Mouse (Mus musculus) hindbrain, embryonic 14.5 days (tissue): ENCODE results near the gene Boll. TPM values are rescaled to one million over a fixed set of nuclear protein-coding genes. Genes with fewer than 3 reads are reported as not detected.

ENCODE experiments used
- ATAC-seq: fragments of 200-750 bp; cut with Nextera tagmentation; 2 replicates; pipeline ENCODE4 v1.8.0; 2017; ENCODE audit warnings: moderate number of reproducible peaks, mild to moderate bottlenecking, moderate TSS enrichment, moderate library complexity; ENCODE audit not compliant: low FRiP score
- DNase-seq: peaks from one replicate; pipeline ENCODE4 v3.0.0-alpha.2; 2015; ENCODE audit warnings: low spot score
- H3K27ac ChIP-seq: fragments of 300-500 bp; sonication (generic); 2 replicates; pipeline ENCODE4 v1.5.1; 2014; ENCODE audit warnings: mild to moderate bottlenecking, moderate library complexity
- H3K27me3 ChIP-seq: fragments of 300-500 bp; sonication (generic); 2 replicates; pipeline ENCODE4 v1.6.1; 2014; ENCODE audit warnings: mild to moderate bottlenecking, low read length, mixed read lengths; ENCODE audit not compliant: control insufficient read depth, insufficient read depth
- H3K36me3 ChIP-seq: fragments of 300-500 bp; sonication (generic); replicated peaks from 2 replicates; pipeline ENCODE4 v1.6.1; 2014; ENCODE audit not compliant: control insufficient read depth, insufficient read depth
- H3K4me1 ChIP-seq: fragments of 300-500 bp; sonication (generic); replicated peaks from 2 replicates; pipeline ENCODE4 v1.6.1; 2014; ENCODE audit warnings: antibody characterized with exemption, low read length, mixed read lengths; ENCODE audit not compliant: control insufficient read depth, insufficient read depth
- H3K4me2 ChIP-seq: fragments of 300-500 bp; sonication (generic); replicated peaks from 2 replicates; pipeline ENCODE4 v1.6.1; 2014; ENCODE audit warnings: mild to moderate bottlenecking, moderate library complexity
- H3K4me3 ChIP-seq: fragments of 300-500 bp; sonication (generic); replicated peaks from 2 replicates; pipeline ENCODE4 v1.5.1; 2014; ENCODE audit warnings: mild to moderate bottlenecking, low read length
- H3K9ac ChIP-seq: fragments of 300-500 bp; sonication (generic); 2 replicates; pipeline ENCODE4 v1.6.1; 2014
- H3K9me3 ChIP-seq: fragments of 300-500 bp; sonication (generic); 2 replicates; pipeline ENCODE4 v1.6.1; 2016; ENCODE audit warnings: low read length; ENCODE audit not compliant: control insufficient read depth
- WGBS: fragments of 180-500 bp; shearing (Covaris S2); extraction: QIAGEN DNeasy Blood & Tissue Kit; methylation state at CpG from one replicate; pipeline ENCODE4 v1.1.7; 2014; 5-methylcytosine and 5-hydroxymethylcytosine counted together
- polyA plus RNA-seq: library from polyadenylated mRNA; unstranded; fragments of >200 nt; fragmentation: Nextera tagmentation; extraction: Ambion mirVana; gene quantifications from 2 replicates; pipeline ENCODE4 v1.2.1, GENCODE M21; 2014

Boll gene
- polyA plus RNA-seq, 1 experiment from 2014 or later, result 0.32 TPM

DNA sequence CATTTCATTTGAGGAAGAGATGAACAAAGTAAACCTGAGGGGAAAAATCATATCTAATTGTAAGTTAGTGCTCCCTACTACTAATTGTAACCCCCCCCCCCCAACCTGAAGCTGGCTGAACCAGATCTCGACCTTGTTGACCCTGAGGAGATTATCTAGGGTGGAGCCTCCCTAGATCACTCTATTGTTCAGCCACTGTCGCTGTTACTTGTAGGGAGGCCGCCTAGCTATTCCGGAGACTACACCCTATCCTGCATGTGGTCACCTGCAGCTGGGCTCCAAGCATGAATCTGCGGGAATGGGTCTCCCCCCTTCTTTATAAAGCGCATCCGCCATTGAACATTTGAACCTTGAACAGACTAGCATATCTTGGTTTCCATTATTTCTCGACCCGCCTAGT lies 84.2 kb downstream of the Boll start:
- Histone ChIP-seq H3K9me3 (no peaks in the 10 kb centered on the region), H3K27ac (no peak overlapping the region), H3K4me1 (no peaks in the 10 kb centered on the region), H3K27me3 (no peaks in the 10 kb centered on the region), H3K4me3 (no peak overlapping the region), H3K4me2 (no peak overlapping the region), H3K36me3 (no peaks in the 10 kb centered on the region), H3K9ac (no peak overlapping the region)
- 78% methylated on average over 9 of the region's 9 CpGs for WGBS
- no peak for DNase-seq
- ATAC-seq, result no peak

DNA sequence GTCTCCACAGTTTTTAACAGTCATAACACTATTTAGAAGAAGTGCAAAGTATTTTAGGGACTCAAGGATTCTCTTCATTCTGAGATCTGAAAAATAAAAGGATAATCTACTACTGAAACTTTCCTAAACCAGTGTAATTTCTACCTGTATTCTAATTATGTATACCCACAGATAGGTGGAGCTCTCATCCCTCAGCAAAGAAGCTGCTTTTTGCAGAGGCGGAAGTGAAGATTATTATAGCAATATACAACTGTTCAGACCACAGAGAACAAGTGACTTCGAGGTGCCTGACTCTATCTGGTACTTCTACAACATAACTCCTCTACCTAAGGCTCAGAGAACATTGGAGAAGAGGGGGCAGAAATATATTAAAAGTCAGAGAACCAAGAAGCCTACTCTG lies 97.8 kb downstream of the Boll start:
- no peak overlapping the region for H3K27ac ChIP-seq
- DNase-seq (no peak), ATAC-seq (no peak)
- no peak overlapping the region for H3K4me3 ChIP-seq
- no peaks in the 10 kb centered on the region for H3K4me1 ChIP-seq
- H3K27me3 ChIP-seq, result no peaks in the 10 kb centered on the region
- H3K4me2 ChIP-seq, result no peak overlapping the region
- no peaks in the 10 kb centered on the region for H3K9me3 ChIP-seq
- no peak overlapping the region for H3K9ac ChIP-seq
- 72% methylated on average over 2 of the region's 2 CpGs for WGBS
- no peaks in the 10 kb centered on the region for H3K36me3 ChIP-seq

DNA sequence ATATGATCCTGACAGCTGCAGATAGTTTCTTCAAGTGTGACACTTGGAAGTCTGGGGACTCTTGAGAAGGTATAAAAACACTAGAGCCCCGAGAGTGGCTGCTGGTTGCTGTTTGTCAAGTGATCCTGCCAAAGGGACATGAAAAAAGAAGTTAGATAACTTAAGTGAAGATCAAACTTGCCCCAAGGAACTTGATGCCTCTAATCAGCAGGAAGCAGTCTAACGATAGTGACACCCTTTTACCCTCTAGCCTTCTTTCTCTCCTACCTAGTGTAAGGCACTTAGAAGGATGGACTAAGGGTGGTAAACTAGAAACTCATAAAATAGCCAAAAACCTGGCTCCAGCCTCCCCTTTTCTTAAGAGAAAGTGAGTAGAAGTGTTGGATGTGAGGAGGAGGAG lies 98.9 kb downstream of the Boll start:
- Histone ChIP-seq H3K36me3 (no peaks in the 10 kb centered on the region), H3K4me2 (no peak overlapping the region), H3K27ac (no peak overlapping the region), H3K27me3 (no peaks in the 10 kb centered on the region), H3K4me1 (no peaks in the 10 kb centered on the region), H3K9me3 (no peaks in the 10 kb centered on the region), H3K9ac (no peak overlapping the region), H3K4me3 (no peak overlapping the region)
- no peak for ATAC-seq
- no peak for DNase-seq
- 72% methylated on average over 2 of the region's 2 CpGs for WGBS

DNA sequence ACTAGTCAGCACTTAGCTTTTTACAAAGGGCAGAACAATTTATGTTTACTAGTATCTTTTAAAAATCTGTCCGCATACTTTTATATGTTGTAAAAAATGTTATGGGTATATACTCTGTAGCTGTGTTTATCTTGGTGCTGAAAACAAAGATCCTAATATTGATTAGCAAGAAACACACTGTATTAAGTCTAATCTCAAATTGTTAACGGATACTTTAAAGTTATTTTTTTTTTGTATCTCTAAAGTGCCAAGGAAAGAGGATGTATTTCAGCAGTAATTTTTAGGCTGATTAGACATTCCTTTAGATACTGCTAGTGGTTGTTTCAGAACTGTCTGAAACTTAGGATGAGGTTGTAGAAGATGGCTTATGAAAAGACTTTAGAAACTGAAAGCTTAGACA lies 116.9 kb downstream of the Boll start:
- peaks cover 8% of the 10 kb centered on the region for H3K4me1 ChIP-seq
- H3K4me2 ChIP-seq, result no peak overlapping the region
- no peaks in the 10 kb centered on the region; the same call in 1 of the 2 replicates for H3K36me3 ChIP-seq
- 91% methylated on average over 2 of the region's 2 CpGs for WGBS
- no peak for ATAC-seq
- DNase-seq, result no peak
- no peaks in the 10 kb centered on the region for H3K9me3 ChIP-seq
- H3K4me3 ChIP-seq, result no peak overlapping the region
- H3K9ac ChIP-seq, result no peak overlapping the region
- H3K27ac ChIP-seq, result no peak overlapping the region
- H3K27me3 ChIP-seq, result no peaks in the 10 kb centered on the region

DNA sequence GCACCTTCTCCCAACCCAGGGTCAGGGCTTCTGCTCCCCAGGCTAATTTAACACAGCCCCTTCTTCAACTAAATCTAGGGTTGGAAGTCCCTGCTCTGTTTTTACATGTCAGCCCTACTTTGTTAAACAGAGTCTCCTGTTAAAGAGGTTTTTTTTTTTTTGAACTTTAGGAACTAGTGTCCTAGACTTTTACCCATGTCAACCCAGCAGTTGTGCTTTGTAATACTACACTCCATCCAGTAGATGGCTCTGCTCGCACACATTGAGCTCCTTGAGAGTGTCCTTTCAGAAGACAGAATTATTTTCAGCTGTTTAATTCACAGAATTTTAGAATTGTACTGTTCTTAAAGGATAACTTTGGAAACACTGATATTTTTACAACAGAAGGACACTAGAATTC lies 124.0 kb downstream of the Boll start:
- 0% methylated on average over 1 of the region's 1 CpGs for whole genome bisulfite sequencing
- Histone ChIP-seq H3K27me3 (no peaks in the 10 kb centered on the region), H3K4me2 (peak overlapping the region; percentile 99), H3K27ac (no peak overlapping the region), H3K4me3 (peak overlapping the region; percentile 92), H3K4me1 (peaks cover 40% of the 10 kb centered on the region), H3K36me3 (no peaks in the 10 kb centered on the region; the same call in 1 of the 2 replicates), H3K9ac (no peak overlapping the region), H3K9me3 (no peaks in the 10 kb centered on the region)
- no peak for ATAC-seq
- peak; percentile 84 for DNase-seq

DNA sequence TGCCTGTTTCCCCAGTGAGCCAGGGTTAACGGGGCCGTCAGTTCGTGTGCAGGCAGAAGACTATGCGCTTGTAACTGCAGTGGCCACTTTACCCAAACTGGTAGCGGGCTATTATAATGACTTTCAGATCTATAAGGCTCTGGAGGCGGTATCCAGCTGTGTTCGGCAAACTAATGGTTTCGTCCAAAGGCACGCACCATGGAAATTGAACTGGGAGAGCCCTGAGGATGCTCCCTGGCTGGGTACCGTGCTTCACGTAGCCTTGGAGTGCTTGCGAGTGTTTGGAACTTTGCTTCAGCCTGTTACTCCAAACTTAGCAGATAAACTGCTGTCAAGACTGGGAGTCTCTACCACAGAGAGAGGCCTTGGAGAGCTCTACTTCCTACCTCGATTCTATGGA lies 124.8 kb downstream of the Boll start:
- no peaks in the 10 kb centered on the region; the same call in 1 of the 2 replicates for H3K36me3 ChIP-seq
- no peak for DNase-seq
- no peaks in the 10 kb centered on the region for H3K27me3 ChIP-seq
- H3K4me1 ChIP-seq, result peaks cover 40% of the 10 kb centered on the region
- WGBS, result 18% methylated on average over 13 of the region's 13 CpGs
- H3K9ac ChIP-seq, result peak overlapping the region; percentile 90
- H3K4me3 ChIP-seq, result peak overlapping the region; percentile 92
- H3K9me3 ChIP-seq, result no peaks in the 10 kb centered on the region
- H3K4me2 ChIP-seq, result peak overlapping the region; percentile 99
- no peak overlapping the region for H3K27ac ChIP-seq
- ATAC-seq, result no peak

DNA sequence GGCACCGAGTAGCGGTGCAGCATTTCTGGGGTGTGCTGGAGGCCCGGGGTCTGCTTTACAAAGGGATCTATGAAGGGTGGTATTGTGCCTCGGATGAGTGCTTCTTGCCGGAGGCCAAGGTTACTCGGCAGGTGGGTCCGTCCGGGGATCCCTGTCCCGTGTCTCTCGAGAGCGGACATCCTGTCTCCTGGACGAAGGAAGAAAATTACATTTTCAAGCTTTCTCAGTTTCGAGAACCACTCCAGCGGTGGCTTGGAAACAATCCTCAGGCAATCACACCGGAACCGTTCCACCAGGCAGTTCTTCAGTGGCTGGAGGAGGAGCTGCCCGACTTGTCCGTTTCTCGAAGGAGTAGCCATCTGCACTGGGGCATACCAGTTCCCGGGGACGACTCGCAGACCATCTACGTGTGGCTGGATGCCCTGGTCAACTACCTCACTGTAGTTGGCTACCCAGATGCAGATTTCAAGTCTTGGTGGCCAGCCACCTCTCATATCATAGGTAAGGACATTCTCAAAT lies 125.6 kb downstream of the Boll start:
- no peaks in the 10 kb centered on the region; the same call in 1 of the 2 replicates for H3K36me3 ChIP-seq
- DNase-seq (peak; percentile 42), ATAC-seq (peak; percentile 54; the same call in 1 of the 2 replicates)
- peak overlapping the region; percentile 99 for H3K4me2 ChIP-seq
- H3K9me3 ChIP-seq, result no peaks in the 10 kb centered on the region
- H3K4me1 ChIP-seq, result peaks cover 40% of the 10 kb centered on the region
- peak overlapping the region; percentile 92 for H3K4me3 ChIP-seq
- under 1% methylated on average over 23 of the region's 23 CpGs for WGBS
- peak overlapping the region; percentile 90 for H3K9ac ChIP-seq
- H3K27me3 ChIP-seq, result no peaks in the 10 kb centered on the region
- H3K27ac ChIP-seq, result peak overlapping the region; percentile 93

DNA sequence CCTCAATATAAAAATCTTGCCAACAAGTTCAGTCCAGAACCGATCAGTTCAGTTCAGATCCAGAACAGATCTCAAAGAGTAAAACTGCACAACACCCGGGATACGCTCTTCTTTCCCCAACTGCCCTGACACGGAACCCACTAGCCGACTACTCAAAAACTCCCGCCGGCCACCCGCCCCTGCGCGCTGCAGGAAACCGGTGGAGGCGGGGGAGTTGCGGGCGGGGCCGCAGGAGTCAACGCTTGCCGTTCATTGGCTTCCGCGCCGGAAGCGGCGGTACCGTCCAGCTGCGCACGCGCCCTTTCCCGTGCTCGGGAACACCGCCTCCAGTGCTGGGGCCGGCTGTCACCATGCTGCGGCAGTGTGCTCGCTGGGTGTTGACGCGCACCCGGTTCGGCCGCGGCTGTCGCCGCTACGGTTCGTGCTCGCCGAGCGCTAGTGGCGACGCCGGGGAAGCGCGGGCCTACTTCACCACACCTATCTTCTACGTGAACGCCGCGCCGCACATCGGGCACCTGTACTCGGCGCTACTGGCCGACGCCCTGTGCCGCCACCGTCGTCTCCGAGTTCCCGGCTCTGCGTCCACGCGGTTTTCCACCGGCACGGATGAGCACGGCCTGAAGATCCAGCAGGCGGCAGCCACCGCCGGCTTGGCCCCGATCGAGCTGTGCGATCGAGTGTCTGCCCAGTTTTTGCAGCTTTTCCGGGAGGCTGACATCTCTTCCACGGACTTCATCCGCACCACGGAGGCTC lies 126.2 kb downstream of the Boll start, which contains the start of gene Mars2:
Gene Mars2, plus strand, starts transcription at position 288 of the 753 bp plus-strand sequence.
- DNase-seq (peak; percentile 97), ATAC-seq (peak; percentile 99)
- peak within 1 kb of the TSS; percentile 99 for H3K4me2 ChIP-seq
- peaks cover 38% of the 10 kb centered on the region for H3K4me1 ChIP-seq
- peak within 1 kb of the TSS; percentile 93 for H3K27ac ChIP-seq
- no peaks in the 10 kb centered on the region for H3K27me3 ChIP-seq
- no peaks in the 10 kb centered on the region for H3K9me3 ChIP-seq
- H3K9ac ChIP-seq, result peak within 1 kb of the TSS; percentile 90
- no peaks in the 10 kb centered on the region for H3K36me3 ChIP-seq
- H3K4me3 ChIP-seq, result peak within 1 kb of the TSS; percentile 92
- under 1% methylated on average over 82 of the region's 82 CpGs for WGBS

DNA sequence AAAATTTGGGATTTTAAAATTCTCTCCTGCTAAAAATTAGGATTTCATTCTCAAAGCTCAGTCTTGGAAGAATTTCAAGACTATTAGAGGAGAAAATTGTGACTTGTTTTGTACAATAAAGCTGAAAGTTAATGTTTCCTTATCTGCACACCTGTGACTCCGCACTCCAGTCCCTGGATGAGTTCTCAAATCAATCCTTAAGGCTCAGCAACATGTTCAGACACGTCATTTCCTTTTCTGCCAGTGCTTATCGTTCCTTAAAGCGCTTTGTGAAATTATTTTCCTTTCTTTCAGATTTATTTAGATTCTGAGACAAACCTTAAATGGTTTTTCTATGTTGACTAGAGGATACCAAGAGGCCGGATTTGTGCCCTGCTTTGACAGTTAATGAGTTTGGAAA lies 126.8 kb downstream of the Boll start:
- Histone ChIP-seq H3K27me3 (no peaks in the 10 kb centered on the region), H3K4me1 (peaks cover 32% of the 10 kb centered on the region), H3K4me3 (peak overlapping the region; percentile 92), H3K27ac (no peak overlapping the region), H3K9ac (no peak overlapping the region), H3K4me2 (peak overlapping the region; percentile 99), H3K9me3 (no peaks in the 10 kb centered on the region), H3K36me3 (no peaks in the 10 kb centered on the region)
- DNase-seq (no peak), ATAC-seq (no peak)
- WGBS, result 39% methylated on average over 5 of the region's 5 CpGs
